Mouse (Mus musculus): Measurements from ENCODE around the gene Tnfrsf14.
A peak's percentile ranks its signal among the peaks of the same experiment; 100 is the strongest.

Gene Tnfrsf14

GRCm38 (mm10) chr4:154928395-154929087 is at the start of gene Tnfrsf14:
Gene Tnfrsf14 (minus strand): TSS chr4:154928563.
- no peak for DNase-seq

GRCm38 (mm10) chr4:154974163-154974611 is 45.8 kb upstream of the Tnfrsf14 start:
- no peak for DNase-seq

GRCm38 (mm10) chr4:154972546-154972945 is 44.2 kb upstream of the Tnfrsf14 start:
- no peak for DNase-seq

- peak; percentile 59 for DNase-seq
Observed at GRCm38 (mm10) chr4:154967173-154967572, 38.8 kb upstream of the Tnfrsf14 start.

- DNase-seq: no peak
Observed at GRCm38 (mm10) chr4:154965856-154966255, 37.5 kb upstream of the Tnfrsf14 start.

GRCm38 (mm10) chr4:154964581-154965235 is 36.3 kb upstream of the Tnfrsf14 start:
- no peak for DNase-seq

GRCm38 (mm10) chr4:154963901-154964580 is 35.7 kb upstream of the Tnfrsf14 start, which contains the start of gene Pank4:
Gene Pank4 (plus strand): TSS chr4:154964123.
- peak; percentile 90 for DNase-seq

- DNase-seq: no peak
Observed at GRCm38 (mm10) chr4:154963190-154963836, 35.0 kb upstream of the Tnfrsf14 start.

GRCm38 (mm10) chr4:154962683-154963082 is 34.3 kb upstream of the Tnfrsf14 start:
- DNase-seq: no peak

- DNase-seq: no peak
Observed at GRCm38 (mm10) chr4:154961911-154962310, 33.5 kb upstream of the Tnfrsf14 start.

- DNase-seq: peak; percentile 66
Observed at GRCm38 (mm10) chr4:154961226-154961738, 32.9 kb upstream of the Tnfrsf14 start.

GRCm38 (mm10) chr4:154960690-154961225 is 32.4 kb upstream of the Tnfrsf14 start, which contains the start of gene Hes5:
Gene Hes5 (plus strand): TSS chr4:154960923.
- peak; percentile 52 for DNase-seq

- DNase-seq: no peak
Observed at GRCm38 (mm10) chr4:154960021-154960689, 31.8 kb upstream of the Tnfrsf14 start.

GRCm38 (mm10) chr4:154958621-154959020 is 30.3 kb upstream of the Tnfrsf14 start:
- DNase-seq: no peak

GRCm38 (mm10) chr4:154958171-154958570 is 29.8 kb upstream of the Tnfrsf14 start:
- DNase-seq: peak; percentile 60

- peak; percentile 9 for DNase-seq
Observed at GRCm38 (mm10) chr4:154957289-154957993, 29.1 kb upstream of the Tnfrsf14 start.

- DNase-seq: no peak
Observed at GRCm38 (mm10) chr4:154956604-154957003, 28.2 kb upstream of the Tnfrsf14 start.

GRCm38 (mm10) chr4:154952461-154953241 is 24.3 kb upstream of the Tnfrsf14 start:
- no peak for DNase-seq

GRCm38 (mm10) chr4:154949589-154949982 is 21.2 kb upstream of the Tnfrsf14 start:
- DNase-seq: no peak

GRCm38 (mm10) chr4:154948940-154949588 is 20.7 kb upstream of the Tnfrsf14 start:
- DNase-seq: no peak

Data from cerebellum, adult 8-10 months (tissue).